Mouse (Mus musculus) left cerebral cortex, adult 8-10 months (tissue): ENCODE measurements at regions not wholly inside any gene's neighbourhood (a gene's known extent, or its start where the extent isn't known, plus 50 kb on each side); places are given as distances from the start of the nearest gene placed in this dataset.
A peak's percentile ranks its signal among the peaks of the same experiment; 100 is the strongest.

Experiments used
- DNase-seq, 2 experiments: peaks; one replicate each; pipeline ENCODE4 v3.0.0; 2022; ENCODE audit warnings: low spot score in 2 of 2

DNA sequence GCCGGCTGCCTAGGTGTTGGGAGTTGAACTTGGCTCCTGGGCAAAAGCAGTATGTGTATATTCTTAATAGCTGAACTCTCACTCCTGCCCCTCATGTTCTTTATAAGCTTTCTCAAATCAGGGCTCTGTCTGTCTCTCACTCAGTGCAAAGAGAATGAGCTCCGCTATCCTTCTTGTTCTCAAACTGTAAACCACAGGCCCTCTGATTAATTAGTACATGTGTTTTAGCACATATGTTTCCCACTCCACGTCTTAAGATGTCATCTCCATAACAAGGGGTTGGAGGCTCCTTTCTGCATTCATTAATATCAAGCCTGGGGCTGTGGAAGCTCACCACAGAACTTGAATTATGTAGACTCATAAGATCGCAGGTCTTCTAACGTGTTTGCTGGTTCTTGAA, 104.7 kb downstream of the Nsun3 start:
- no peak for DNase-seq

DNA sequence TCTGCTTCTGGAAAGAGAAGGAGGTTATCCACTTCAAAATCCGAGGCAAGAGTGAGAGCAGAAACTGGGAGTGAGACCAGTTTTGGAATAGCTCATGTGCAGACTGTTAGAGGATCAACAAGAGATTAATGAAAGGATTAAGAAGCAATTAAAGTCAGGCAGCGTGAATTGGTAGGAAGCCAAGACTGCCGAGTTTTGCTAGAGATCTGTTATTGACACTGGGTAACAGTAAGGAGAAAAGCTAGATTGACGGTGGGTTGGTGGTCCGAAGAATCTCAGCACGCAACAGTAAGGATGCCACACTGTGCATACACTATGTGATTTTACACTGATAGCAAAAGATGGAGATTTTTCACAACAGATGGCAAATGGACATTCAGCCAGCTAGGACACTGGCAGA, 109.8 kb downstream of the Nsun3 start:
- no peak for DNase-seq

DNA sequence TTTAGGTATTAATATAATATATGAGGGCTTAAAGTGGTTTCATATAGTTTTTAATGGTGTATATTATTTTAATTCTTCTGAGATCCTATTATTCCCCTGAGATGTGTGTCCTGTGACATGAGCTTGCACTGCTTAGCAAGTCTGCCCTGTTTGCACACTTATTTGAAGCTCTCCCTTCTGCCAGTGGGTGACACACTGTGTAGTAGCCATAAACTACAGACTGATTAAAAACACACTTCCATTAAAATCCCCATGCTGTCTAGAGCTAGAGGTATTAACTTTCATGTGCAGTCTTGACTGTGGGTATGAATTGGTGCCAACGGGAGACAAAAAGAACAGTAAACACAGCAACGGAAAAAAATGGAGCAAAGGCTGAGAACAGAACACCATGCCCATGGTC, 129.2 kb downstream of the Nsun3 start:
- DNase-seq = no peak

DNA sequence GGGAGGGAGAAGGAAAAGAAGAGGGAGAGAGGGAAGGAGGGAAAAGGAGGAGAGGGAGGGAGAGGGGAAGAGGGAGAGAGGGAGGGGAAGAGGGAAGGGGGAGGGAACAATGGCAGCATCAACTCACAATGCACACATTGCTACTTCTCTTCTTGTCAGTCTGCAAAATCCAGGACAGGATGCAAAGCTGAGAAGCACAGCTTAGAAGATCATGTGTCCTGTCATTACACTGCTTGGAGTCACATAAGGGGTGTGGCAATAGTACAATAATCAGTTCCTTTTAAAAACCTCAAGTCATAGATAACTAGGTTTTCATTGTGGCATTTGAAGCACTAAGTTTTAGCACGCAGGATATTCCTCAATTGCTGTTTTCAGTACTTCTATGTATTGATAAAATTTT, 132.2 kb downstream of the Nsun3 start:
- DNase-seq = no peak

DNA sequence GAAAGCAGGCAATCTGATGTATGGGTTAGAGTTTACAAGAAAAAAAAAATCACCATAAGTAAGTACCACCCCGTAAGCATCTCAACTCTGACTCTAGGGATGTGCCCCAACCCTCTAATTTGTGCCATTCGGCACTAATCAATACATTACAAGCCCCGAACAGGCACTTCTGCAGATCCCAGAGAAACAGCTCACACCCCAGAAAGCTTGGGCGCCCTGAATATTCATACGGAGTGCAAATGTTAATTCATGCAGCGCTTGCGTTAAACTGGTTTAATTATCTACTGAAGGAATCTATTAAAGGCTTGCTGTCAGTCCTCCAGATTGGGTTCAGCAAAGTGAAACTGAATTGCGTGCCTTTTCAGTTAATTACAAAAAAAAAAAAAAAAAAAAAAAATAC, 132.8 kb downstream of the Nsun3 start:
- DNase-seq = peak in 1 of 2 experiments; percentile 5

DNA sequence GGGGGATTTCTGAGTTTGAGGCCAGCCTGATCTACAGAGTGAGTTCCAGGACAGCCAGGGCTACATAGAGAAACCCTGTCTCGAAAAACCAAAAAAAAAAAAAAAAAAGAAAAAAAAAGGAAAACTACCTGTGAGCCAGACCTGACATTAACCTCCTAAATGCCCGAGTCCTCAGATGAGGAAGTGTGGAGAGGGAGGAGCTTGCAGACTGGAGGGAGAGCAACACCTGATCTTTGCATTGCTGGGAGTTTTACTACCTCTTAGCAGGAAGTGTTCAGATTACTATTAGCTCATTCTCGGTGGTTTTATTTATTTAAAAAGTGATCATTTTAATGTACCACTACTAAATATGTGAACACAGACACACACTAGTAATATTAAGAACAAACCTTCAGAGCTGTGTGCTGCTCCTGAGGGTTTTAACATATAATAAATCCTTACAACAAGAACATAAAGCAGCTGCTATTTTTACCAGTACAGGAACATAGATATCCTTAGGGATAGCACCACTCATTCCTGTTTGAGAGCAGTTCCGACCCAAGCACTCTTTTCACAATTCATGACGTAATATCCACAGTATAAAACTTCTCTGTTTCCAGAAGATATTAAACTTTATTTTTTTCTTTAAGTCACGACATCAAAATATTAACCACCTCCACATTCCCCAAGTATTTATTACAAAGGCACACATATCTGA, 133.7 kb downstream of the Nsun3 start:
- no peak for DNase-seq

DNA sequence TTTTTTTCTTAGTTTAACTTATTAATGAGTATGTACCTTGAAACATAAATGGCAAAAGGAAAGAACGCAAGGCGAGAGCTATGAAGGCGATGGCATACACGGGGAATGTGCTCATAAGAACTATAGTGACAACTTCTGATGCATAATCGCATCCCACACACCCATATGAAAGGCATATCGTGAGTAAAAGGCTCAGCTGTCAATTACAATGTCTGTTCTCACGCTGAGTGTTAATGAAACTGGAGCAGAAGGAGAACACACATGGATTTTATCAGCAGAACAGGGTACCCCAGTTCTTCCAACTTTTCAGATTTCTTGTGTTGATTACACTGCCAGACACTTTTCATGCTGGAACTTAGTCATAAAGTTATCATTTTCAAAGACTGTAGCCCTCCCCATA, 135.8 kb downstream of the Nsun3 start:
- no peak for DNase-seq

DNA sequence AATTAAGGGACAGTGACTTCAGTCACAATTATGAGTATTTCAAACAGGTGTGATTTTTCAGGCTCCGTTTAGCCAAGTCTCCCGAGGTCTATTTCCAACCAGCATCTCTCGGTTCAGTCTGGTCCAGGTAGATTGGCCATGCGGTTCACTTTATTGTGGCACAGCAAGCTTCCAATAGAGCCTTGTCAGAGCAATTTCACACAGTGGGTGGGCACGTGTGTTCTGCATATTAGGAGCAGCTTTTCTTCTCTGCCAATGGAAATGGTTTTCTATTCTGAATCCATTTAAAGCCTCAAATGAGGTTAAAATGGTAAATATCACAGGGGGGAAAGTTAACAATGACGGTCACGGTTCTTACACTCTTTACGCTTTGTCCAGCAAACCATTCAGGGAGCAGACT, 138.3 kb downstream of the Nsun3 start:
- no peak for DNase-seq

DNA sequence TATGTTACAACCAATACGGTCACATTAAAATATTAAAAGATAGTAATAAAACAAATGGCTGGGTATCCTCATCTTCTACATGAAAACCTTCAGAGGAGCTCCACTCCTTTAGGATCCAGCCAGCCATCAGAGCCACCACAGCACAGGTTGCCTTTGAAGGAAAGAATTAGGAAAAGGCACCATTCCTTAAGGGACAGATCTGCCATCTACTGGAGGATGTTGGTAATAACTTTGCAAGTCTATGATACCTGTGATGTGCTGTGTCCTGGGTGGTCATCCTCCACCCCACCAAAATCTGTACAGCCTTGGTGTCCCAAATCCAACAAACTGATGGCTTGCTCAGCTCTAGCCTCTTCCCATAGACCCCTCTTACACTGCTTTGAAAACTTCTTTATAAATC, 140.5 kb downstream of the Nsun3 start:
- no peak for DNase-seq

DNA sequence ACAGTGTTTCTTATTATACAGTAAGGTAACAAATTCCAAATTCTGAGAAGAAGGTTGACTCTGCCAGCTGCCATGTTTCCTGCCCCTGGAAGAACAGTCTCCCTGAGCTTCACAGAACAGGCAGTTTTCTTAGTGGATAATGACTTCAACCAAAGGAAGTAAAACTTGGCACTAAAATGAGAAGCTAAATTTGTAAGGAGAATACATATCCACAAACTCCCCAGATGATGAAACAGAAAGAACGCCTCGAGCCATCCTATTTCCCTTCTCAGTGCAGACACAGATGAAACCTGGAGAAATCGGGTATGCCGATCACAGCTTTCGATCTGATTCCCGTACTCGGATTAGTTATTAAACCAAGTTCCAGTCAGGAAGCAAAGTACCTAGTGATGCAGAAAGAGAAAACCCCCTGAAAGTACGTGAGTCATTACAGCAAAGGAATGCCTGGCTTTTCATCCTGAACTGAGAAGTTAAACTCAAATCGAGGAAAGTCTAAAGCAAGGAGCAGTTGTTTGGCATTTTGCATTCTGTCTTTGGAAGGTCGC, 143.7 kb downstream of the Nsun3 start:
- no peak for DNase-seq

DNA sequence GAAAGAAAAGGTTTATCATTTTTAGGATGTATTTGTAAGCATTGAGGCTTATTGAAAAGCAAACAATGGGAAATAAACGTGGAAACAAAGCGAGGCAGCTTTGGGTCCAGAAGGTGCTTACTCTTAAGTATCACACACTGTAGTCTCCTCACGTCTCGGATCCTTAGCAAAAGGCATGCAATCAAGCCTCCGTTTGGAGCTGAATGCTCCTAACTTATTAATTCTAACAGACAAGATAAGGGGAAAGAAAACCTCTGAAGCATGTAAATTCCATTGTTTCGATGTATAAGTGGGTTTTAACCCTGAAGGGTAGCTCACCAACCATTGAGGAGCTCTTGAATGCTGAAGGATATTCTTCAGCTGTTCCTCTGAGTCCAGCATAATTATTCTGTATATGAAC, 162.7 kb downstream of the Nsun3 start:
- no peak for DNase-seq

DNA sequence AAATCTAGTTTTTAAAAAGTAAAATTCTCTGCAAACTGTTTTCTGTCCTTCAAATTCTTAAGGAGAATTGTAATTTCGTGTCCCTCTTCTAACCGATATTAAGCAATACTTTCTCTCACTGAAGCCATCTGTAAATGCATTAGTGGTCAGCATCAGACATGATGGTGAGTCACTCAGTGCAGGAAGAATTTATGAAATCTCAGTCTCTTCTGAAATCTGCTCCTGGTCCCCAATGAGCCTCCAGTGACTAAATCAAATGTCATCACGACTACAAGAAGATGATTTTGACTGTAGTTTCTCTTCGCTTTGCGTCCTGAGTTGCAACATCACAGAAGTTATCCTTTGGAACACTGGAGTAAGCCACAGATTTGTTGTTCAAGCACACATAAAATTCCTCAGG, 175.7 kb downstream of the Nsun3 start:
- no peak for DNase-seq

DNA sequence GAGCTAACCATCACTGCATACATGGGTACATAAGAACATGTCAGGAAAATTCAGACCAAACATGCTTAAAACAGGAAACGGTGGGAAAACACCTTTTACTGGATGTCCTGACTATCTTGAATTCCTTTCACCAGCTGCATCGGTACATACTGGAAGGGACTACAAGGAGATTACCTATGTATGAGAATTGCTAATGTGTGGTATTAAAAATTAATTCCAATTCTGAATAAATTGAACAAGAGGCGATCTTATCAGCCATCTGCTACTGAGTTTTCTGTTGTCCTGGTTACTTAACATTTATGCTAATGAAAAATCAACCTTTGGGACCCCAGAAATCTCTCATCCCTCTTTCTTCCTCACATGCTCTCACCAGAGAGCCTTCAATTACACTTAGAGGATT, 178.0 kb downstream of the Nsun3 start:
- no peak for DNase-seq

DNA sequence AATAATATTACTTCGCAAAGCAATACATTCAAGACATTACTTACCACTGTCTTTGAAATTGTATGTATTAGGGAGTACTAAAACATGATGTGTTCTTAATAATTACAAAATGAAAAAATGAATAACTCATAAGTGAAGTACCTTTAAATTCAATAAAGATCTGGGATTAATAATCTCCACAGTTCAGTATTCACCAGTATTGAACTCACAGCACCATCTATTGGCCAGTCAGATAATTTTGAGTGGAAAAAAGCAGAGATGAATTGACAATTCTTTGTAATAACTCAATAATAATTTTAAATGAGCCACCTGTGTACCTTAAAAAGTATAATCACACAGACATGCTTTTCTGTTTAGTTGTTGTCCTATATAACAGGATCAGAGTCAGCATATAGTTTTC, 180.7 kb downstream of the Nsun3 start:
- DNase-seq = no peak

DNA sequence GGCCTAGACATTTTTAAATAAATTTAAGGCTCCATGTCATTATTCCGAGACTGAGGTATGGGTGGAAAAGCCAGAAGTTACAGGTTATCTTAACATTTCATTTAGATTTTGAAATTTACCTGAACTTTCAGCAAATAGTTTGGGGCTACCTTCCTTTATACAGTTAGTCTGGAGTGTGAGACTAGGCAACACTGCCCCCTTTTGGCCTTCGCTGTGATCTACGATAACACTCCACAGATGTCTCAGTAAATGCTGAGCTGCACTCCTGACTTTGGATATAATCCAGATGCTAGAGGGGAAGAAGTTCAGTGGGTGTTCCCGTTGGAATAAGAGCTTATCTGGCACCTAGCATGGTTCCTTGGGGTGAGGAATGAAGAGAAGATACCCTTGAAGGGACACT, 224.6 kb downstream of the Nsun3 start:
- DNase-seq = peak; percentile 11 to 34

DNA sequence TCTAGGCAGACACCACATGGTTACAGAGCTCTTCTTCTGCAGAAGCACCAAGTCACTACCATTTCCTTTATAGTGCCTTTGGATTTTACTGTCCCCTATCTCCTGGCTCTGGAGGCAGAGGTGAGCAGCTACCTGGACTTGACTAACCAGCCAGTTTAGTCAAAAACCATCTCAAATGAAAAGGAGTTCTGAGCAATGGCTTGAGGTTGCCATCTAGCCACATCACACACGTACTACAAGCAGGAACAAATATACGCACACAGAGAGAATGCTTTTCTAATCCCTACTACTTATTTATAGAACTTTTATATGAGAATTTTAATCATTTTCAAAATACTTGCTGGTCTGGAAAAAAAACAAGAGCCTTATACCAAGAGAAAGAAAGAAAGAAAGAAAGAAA, 243.5 kb downstream of the Nsun3 start:
- DNase-seq = no peak

DNA sequence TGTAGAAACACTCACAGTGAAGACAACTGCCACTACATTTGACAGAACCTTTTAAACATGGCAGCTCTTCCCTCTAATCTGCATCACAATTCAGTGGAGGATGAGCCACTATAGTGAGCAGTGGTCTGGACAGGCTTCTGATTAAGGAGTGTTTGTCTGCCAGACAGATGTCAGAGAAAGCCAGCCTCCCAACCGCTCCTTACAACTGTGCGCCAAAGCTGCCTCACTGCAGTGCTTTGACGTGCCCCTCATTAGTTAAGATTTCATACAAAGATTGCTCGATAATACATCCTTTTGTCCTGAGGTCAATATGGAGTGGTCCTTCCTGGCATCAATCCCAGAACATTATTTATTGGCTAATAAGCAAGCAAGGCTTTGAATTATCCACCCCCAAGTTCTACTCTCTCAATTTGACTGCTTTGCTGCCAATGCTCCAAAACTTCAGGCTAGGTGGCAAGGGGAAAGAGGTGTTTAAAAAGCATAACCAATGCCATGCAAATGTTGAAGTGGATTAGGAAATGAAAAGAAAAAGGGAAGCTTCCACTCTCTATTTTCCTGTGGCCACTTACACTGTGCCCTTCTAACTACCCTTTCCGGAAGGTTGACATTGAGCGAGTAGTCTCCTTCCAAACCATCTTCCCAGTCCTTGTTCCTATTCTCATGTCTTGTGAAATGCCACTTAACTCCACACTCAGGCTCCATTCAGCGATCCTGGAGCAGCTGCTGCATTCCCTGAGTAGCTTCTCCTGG, 248.7 kb downstream of the Nsun3 start:
- no peak for DNase-seq

DNA sequence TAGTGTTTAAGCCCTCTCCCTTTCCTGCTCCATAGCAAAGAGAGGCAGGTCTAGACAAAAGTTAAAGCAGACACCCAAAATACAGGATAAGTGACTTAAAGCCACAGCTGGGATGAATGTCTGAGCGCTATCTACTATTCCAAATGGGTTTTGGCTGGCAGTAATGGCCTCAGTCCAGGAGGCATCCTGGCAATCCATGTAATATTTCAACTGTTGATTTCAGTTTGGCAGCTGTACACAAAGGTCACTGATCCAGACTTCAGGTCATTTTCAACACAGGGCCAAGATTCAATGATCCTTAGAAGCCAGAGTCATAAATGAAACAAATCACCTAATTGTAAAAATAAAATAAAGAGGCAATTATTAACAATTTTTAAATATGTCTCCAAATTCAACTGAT, 277.3 kb downstream of the Nsun3 start:
- no peak for DNase-seq

DNA sequence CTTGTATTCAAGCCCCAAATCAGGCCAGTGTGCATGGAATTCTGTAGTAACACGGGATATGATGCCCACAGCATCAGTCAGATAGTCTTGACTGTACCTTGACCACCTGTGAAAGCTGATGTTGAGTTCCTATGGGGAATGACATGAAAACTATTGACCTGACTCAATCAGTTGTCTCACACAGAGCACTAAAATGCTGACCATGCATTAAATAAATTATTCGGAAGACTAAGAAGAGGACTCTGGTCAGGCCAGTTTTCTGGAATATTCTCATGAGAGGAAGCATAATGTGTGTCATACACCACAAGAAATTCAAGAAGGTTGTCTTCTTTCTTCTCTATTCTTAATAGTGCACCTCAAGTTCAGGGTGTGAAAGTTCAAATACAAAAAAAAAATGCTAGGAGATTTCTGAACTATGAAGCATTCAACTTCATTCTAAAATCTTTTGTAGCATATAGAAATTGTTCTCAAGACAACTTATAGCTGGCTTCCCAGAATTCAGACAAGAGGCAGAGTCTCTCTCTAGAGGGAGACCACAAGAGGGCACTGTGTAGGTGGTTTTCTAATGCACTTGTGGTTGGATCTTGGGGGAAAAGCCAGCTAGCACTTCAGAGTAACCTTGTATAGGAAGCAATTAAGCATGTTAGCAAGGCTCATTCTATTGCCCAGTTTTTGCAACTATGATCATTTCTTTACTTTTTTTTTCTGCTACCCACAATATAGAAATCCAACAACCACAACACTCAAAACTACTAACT, 279.7 kb downstream of the Nsun3 start:
- DNase-seq = no peak

DNA sequence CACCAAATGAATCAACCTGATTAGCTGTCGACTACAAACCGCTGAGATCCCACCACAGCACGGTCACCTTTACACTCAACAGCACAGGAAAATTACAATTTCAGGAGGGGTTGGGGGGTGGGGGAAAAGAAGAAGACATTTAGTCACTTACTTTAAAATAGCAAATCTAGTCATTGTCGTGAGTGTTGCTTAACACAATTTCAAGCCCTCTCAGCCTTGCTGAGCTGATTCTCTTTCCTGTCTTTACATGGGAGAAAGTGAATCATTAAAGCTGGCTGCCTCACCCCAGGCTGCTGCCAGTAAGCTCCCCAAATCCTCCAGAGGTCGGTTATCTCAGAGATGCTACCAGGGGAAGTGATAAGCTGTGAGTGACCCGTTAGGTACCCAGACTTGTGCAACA, 285.7 kb downstream of the Nsun3 start:
- DNase-seq = no peak

DNA sequence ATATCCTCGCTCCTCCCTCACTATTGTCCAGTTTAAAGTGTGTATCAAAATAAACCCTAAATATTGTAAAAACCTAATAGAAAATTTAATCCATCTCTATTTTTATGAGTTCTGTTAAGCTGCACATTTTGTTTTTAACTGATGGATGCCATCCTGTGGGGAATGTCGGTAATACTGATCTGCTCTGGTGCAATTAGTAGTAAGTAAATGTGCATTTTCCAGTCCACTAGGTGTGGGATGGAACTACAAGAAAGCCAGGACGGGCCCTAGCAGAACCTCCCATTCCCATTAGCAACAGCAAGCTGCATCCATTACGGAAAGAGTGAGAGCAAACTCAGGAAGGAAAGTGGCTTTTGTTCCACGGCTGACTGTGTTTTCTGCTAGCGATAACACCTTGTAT, 286.3 kb downstream of the Nsun3 start:
- DNase-seq = peak; percentile 13 to 24

DNA sequence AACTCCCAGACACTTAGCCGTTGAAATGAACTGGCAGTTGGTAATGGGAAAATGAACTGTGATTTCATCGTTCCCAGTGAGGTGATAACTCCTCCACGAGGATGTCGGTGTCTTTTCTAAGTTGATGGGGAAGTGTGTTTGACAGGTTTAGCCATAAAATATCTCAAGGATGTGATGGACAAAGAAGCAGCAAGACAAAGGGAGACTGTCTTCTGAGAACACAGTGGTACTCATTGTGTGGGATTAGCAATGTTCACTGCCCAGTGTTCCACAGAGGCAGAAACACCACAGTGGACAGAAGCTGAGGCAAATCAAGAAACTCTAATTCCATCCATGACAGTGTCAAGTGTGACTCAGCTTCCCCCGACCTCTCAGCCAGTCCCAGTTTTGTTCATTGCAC, 287.9 kb downstream of the Nsun3 start:
- no peak for DNase-seq
